Mouse (Mus musculus) thymus, postnatal 0 days (tissue): ENCODE data around the gene Pard3b. TPM values are rescaled to one million over a fixed set of nuclear protein-coding genes. Genes with fewer than 3 reads are reported as not detected.
"Not testable (repeated sequence)": the region's sequence is repeated elsewhere in the genome, so short reads cannot be mapped to it uniquely, and the experiment has no call there.

Experiments used
- DNase-seq: peaks from one replicate; pipeline ENCODE4 v3.0.0-alpha.2; 2015; ENCODE audit warnings: low spot score
- polyA plus RNA-seq: library from polyadenylated mRNA; unstranded; fragments of >200 nt; fragmentation: Nextera tagmentation; extraction: Ambion mirVana; gene quantifications from 2 replicates; pipeline ENCODE4 v1.2.1, GENCODE M21; 2015

Pard3b gene
- polyA plus RNA-seq, 1 experiment from 2014 or later = 3.7 TPM

- DNase-seq = no peak
These were observed 926.6 kb downstream of the Pard3b start for GRCm38 (mm10) chr1:62565120-62565809.

GRCm38 (mm10) chr1:62566596-62566995 is 928.0 kb downstream of the Pard3b start:
- DNase-seq = no peak

GRCm38 (mm10) chr1:62576939-62577590 is 938.4 kb downstream of the Pard3b start:
- DNase-seq = no peak

- no peak for DNase-seq
These were observed 940.6 kb downstream of the Pard3b start for GRCm38 (mm10) chr1:62579024-62579765.

- no peak for DNase-seq
These were observed 941.8 kb downstream of the Pard3b start for GRCm38 (mm10) chr1:62580314-62580935.

GRCm38 (mm10) chr1:62582476-62582875 is 943.9 kb downstream of the Pard3b start:
- no peak for DNase-seq

- DNase-seq = no peak
These were observed 948.9 kb downstream of the Pard3b start for GRCm38 (mm10) chr1:62587536-62587935.

GRCm38 (mm10) chr1:62591296-62592031 is 952.8 kb downstream of the Pard3b start:
- DNase-seq = no peak

- no peak for DNase-seq
These were observed 956.8 kb downstream of the Pard3b start for GRCm38 (mm10) chr1:62595401-62595800.

- no peak for DNase-seq
These were observed 959.3 kb downstream of the Pard3b start for GRCm38 (mm10) chr1:62597751-62598400.

GRCm38 (mm10) chr1:62598551-62598950 is 959.9 kb downstream of the Pard3b start:
- DNase-seq = no peak

GRCm38 (mm10) chr1:62604644-62605043 is 966.0 kb downstream of the Pard3b start:
- not testable (repeated sequence) for DNase-seq

GRCm38 (mm10) chr1:62618109-62618665 is 979.6 kb downstream of the Pard3b start:
- no peak for DNase-seq

GRCm38 (mm10) chr1:62619456-62619855 is 980.8 kb downstream of the Pard3b start:
- DNase-seq = no peak

GRCm38 (mm10) chr1:62622447-62622846 is 983.8 kb downstream of the Pard3b start:
- no peak for DNase-seq

- DNase-seq = no peak
These were observed 985.5 kb downstream of the Pard3b start for GRCm38 (mm10) chr1:62624166-62624565.

- no peak for DNase-seq
These were observed 986.2 kb downstream of the Pard3b start for GRCm38 (mm10) chr1:62624836-62625235.

- no peak for DNase-seq
These were observed 986.7 kb downstream of the Pard3b start for GRCm38 (mm10) chr1:62625332-62625731.

GRCm38 (mm10) chr1:62625819-62626505 is 987.3 kb downstream of the Pard3b start:
- no peak for DNase-seq

- no peak for DNase-seq
These were observed 991.3 kb downstream of the Pard3b start for GRCm38 (mm10) chr1:62629952-62630351.
